Mouse (Mus musculus): ENCODE measurements around the gene Ehmt1.

The Ehmt1 gene

GRCm38 (mm10) chr2:24918930-24919838 lies at the start of gene Ehmt1:
Gene Ehmt1, minus strand, starts transcription at chr2:24919614.
- TF ChIP-seq GATA4 (IDR thresholded peaks at IDR 0.05; ENCODE audit: insufficient replicate concordance, low read length): no peak

GRCm38 (mm10) chr2:24962304-24963000 lies 43.0 kb upstream of the Ehmt1 start, which contains the start of gene Dph7:
Gene Dph7, plus strand, starts transcription at chr2:24962400.
- no peak for TF ChIP-seq GATA4 (IDR thresholded peaks at IDR 0.05; ENCODE audit: insufficient replicate concordance, low read length)

GRCm38 (mm10) chr2:24960910-24961309 lies 41.5 kb upstream of the Ehmt1 start:
- TF ChIP-seq GATA4 (IDR thresholded peaks at IDR 0.05; ENCODE audit: insufficient replicate concordance, low read length): no peak

GRCm38 (mm10) chr2:24952537-24953055 lies 33.2 kb upstream of the Ehmt1 start:
- no peak for TF ChIP-seq GATA4 (IDR thresholded peaks at IDR 0.05; ENCODE audit: insufficient replicate concordance, low read length)

GRCm38 (mm10) chr2:24950189-24950535 lies 30.7 kb upstream of the Ehmt1 start:
- no peak for TF ChIP-seq GATA4 (IDR thresholded peaks at IDR 0.05; ENCODE audit: insufficient replicate concordance, low read length)

GRCm38 (mm10) chr2:24949421-24950188 lies 30.2 kb upstream of the Ehmt1 start, which contains the start of gene Zmynd19:
Gene Zmynd19, plus strand, starts transcription at chr2:24949792.
- TF ChIP-seq GATA4 (IDR thresholded peaks at IDR 0.05; ENCODE audit: insufficient replicate concordance, low read length): no peak; the same call in 1 of the 2 replicates

- no peak for TF ChIP-seq GATA4 (IDR thresholded peaks at IDR 0.05; ENCODE audit: insufficient replicate concordance, low read length)
Observed at GRCm38 (mm10) chr2:24942092-24942491, 22.7 kb upstream of the Ehmt1 start.

- no peak for TF ChIP-seq GATA4 (IDR thresholded peaks at IDR 0.05; ENCODE audit: insufficient replicate concordance, low read length)
Observed at GRCm38 (mm10) chr2:24935057-24935796, 15.8 kb upstream of the Ehmt1 start, which contains the start of gene Arrdc1. Gene Arrdc1, minus strand, starts transcription at chr2:24935252.

- no peak for TF ChIP-seq GATA4 (IDR thresholded peaks at IDR 0.05; ENCODE audit: insufficient replicate concordance, low read length)
Observed at GRCm38 (mm10) chr2:24934441-24934963, 15.1 kb upstream of the Ehmt1 start.

GRCm38 (mm10) chr2:24929593-24929992 lies 10.2 kb upstream of the Ehmt1 start:
- TF ChIP-seq GATA4 (IDR thresholded peaks at IDR 0.05; ENCODE audit: insufficient replicate concordance, low read length): no peak

- TF ChIP-seq GATA4 (IDR thresholded peaks at IDR 0.05; ENCODE audit: insufficient replicate concordance, low read length): no peak
Observed at GRCm38 (mm10) chr2:24929119-24929518, 9.7 kb upstream of the Ehmt1 start.

GRCm38 (mm10) chr2:24927810-24928479 lies 8.5 kb upstream of the Ehmt1 start:
- no peak for TF ChIP-seq GATA4 (IDR thresholded peaks at IDR 0.05; ENCODE audit: insufficient replicate concordance, low read length)

- no peak for TF ChIP-seq GATA4 (IDR thresholded peaks at IDR 0.05; ENCODE audit: insufficient replicate concordance, low read length)
Observed at GRCm38 (mm10) chr2:24926965-24927358, 7.5 kb upstream of the Ehmt1 start.
